Mouse (Mus musculus): ENCODE results near the gene Dync2li1.

Dync2li1 gene

DNA sequence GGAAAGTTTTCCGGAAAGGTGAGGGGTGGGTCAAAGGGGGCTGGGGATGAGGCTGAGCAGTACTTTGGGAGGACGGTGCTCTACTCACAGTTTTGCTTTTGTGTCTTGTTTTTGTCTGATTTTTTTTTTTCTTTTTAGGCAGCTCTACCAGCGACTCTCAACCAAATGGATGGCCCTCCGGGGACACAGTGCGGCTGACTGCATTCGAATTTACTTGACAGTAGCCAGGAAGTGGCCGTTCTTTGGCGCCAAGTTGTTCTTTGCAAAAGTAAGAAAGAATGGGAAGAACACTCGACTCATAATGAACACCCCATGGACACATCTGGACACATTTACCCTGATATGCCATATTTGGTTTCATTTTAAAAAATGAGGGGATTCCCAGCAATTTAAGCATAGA, 14.8 kb upstream of the Dync2li1 start:
- DNase-seq (ENCODE audit: low spot score) = no peak

DNA sequence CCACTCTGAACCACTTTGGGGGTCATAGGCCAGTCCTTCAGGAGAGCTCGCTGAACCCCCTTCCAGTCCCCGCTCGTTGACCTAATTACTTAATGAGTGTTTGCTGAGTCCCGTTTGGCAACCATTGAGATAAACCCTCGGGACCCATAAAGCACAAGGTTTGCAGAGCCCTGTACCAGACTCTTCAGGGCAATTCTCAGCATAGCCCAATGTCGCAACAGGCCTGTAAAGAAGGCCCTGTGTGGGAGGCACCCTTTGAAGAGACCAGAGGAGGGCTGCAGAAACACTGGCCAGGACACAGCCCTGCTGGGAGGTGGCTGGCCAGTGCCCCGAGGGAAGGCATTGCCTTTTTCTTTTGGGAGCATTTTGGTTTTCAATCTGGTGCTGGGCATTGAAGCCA, 14.3 kb upstream of the Dync2li1 start:
- DNase-seq (ENCODE audit: low spot score) = no peak

DNA sequence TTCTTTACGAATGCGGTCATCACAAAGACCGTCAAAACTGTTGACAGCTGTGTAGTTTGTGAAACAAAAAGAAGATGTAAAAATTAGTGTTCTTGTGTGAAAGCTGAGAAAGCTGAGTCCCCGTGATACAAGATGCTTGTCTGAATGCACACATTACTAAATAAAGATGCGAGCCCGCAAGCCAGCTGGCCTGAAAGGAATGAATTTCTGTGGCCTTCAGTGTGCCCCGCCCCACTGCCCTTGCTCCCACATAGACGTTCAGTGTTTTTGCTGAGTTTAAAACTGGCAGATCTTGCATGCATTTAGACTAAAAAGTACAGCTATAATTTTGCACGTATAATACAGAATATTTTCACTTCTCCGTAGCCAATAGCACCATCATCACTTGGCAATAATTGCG, 10.5 kb upstream of the Dync2li1 start:
- no peak for DNase-seq (ENCODE audit: low spot score)

DNA sequence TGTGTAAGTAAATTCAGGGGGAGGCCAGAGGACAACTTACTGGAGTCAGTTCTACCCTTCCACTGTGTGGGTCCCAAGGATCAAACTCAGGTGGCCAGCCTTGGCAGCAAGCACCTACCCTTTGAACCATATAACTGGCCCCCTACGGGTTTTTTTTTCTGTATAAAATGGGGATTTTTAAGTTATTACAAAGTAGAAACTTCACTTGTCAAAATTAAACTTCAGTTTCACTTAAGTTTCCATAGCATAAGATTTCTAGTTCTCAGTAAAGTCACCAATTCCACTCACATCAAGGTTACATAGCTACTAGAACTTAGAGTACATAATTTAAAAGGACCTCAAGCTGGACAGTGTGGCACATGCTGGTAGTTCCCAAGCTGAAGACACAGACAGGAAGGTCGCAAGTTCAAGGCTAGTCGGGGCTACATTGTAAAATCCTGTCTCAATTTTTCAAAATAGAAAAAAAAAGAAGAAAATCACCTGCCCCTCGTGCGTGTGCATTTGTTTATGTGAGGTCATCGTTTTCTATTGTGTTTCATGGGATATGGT, 9.7 kb upstream of the Dync2li1 start:
- no peak for DNase-seq (ENCODE audit: low spot score)

DNA sequence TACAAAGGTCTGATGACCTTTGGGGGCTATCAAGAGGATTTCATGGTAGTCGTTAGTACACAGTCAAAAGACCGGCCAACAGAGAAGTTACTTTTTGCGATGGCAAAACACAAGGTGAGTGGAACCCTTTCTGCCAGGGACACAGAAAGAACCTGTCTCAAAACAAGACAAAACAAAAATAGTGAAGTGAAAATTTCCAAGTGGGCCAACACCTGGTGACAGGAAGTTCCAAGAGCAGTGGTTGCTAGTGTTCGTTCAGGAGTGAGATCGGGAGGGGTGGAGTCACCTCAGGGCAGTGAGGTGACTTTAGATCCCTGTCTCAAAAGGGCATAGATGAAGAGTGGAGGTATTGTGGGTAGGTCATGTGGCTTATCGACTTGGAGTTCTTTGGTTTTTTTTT, 8.3 kb upstream of the Dync2li1 start:
- DNase-seq (ENCODE audit: low spot score) = no peak

DNA sequence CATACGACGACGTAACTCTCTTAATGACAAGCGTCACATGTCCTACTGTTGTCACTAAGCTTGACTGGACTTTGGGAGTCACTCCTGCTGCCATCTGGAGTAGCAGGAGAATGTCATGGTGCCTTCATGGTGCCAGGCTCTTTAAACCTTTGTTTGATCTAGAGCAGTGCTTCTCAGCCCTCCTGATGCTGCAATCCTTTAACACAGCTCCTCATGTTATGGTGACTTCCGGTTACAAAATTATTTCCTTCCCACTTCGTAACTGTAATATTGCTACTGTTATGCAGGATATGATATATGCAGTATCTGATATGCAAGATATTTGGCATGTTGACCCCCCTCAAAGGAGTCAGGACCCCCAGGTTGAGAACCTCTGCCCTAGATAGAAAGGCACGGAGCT, 7.2 kb upstream of the Dync2li1 start:
- DNase-seq (ENCODE audit: low spot score) = no peak

DNA sequence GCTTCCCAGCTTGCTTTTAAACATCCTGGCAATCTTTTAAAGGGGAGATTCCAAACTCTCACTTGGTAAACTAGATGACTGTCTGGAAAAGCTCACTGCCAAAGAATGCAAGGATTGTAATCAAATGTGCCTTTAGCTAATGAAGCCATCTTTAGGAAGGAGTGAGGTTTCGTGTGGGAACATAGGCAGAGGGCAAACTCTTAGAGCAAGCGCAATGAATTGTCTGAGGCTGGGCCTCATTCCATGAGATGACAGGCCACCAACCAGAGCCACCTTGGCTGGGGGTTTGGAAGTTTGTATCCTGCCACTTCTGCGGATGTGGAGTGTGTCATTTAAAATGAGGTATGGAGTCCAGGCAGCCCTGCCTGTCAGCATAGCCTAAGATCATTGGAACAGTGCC, 6.2 kb upstream of the Dync2li1 start:
- no peak for DNase-seq (ENCODE audit: low spot score)

DNA sequence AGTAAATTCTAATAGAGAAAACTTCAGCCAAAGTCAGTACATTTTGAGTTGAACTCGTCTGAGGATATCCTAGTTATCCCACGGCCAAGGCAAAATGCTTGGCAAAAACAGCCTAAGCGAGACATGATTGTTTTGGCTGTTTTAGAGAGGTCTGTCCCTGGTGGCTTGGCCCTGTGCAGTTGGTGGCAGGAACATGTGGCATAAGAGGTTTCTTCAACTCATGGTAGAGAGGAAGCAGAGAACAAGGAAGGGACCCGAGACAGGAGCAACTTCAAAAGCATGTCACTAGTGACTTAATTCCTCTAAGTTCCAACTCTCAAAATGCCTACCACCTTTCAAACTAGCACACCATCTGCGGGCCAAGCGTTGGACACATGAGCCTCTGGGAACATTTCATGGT, 5.7 kb upstream of the Dync2li1 start:
- DNase-seq (ENCODE audit: low spot score) = no peak

DNA sequence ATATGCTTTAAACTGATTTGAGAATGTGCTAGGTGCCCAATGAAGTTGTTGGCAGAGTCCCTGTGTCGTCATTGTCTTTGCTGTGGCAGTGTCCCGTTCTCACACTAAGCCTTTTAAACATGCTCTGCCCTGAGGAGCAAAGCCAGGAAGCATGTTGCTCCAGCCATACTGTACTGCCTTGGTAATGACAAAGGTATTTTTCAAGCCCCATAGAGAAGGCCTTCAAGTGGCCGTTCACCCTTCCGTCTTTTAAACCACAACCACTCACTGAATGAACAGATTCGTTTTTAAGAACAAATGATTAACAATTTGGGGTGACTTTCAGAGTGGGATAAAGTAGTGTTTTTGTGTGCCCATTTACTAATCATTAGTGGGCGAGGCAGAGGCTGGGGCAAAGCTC, 5.1 kb upstream of the Dync2li1 start:
- DNase-seq (ENCODE audit: low spot score) = no peak

DNA sequence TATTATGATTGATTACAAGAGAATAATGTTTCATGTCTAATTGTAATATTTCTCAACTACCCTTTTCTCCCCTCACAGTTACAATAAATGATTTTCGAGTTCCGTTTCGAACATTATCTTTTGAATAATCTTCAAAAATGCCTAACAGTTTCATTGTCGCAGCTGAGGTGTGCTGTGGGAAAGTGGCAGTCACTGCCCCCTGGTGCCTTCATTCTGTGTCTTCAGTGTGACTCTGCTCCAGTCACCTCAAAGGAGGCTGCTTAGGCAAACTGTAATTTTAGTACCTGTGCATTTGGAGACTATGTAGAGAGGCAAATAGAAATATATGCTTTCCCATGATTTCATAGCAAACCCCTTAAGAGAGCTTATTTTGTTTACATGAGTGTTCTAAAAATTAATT, 4.3 kb upstream of the Dync2li1 start:
- DNase-seq (ENCODE audit: low spot score) = no peak

DNA sequence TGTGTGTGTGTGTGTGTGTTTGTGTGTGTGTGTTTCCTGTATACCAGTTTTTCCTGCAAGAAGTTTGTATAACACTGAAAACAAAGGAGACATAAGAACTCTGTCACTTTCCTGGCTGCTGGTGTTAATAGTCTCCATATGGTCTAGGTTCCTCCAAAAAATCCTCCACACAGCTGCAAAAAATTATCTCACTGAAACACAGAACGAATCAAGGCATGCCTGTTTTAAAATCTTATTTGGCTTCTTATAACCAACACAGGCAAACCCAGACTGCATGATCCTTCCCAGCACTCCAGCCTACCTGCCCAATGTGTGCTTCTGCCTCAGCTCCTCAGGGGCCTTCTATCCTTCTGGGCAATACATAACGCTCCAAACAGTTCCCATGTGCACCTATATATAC, 3.4 kb upstream of the Dync2li1 start:
- no peak for DNase-seq (ENCODE audit: low spot score)

DNA sequence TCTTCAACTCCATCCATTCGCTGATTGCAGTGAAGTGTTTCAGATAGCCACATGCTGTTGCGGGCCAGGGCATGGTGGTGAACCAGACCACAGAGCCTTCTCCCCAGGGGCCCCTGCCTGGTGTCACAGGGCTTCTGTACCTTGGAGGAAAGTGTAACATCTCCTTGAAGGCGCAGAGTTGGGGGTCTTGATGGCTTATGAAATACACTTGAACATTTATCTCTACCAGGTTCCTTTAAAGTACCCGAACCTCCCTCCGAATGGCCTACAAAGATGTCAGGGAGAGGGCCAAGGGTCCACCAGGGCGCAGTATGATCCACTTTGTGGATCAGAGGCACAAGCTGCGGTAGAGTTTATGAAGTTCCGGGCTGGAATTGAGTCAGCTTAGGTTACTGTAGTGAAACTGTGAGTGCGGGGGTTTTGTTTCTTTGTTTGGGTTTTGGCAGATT, 585 bp downstream of the Dync2li1 start:
- no peak for DNase-seq (ENCODE audit: low spot score)

DNA sequence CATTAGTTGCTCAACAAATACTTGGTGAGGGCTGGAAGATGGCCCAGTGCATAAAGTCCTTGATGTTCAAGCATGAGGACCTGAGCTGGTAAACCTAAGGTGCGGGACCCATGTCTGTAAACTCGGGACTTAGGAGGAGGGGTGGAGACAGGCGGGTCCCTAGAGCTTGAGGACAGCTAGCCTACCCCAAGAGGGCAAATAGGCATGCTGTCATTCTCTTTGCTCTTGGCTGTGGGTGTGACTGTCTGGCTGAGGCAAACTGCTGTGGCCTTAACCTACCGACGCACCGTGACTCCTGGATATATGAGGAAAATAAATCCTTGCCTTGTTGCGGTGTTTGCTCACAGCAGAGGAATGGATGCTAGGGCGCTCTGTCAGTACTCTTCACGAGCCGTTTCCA, 1.4 kb downstream of the Dync2li1 start:
- no peak for DNase-seq (ENCODE audit: low spot score)

DNA sequence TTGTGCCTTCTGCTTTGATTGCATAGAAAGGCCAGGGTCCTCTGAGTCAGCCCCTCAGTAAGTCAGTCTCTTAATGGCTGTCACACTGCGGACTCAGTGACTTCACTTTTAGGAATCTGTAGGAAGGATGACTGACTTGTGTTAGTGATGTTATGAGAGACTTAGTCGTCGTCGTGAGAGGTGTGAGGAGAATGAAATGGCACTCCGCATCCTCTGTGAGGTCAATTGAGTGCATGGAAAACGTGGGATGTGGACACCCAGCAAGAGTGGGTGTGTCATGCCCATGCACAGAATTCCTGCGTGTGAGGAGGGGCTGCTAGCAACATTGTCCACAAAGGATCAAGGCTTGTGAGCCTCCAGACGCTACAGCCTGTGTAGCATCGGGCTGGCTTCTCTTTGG, 2.3 kb downstream of the Dync2li1 start:
- DNase-seq (ENCODE audit: low spot score) = no peak

DNA sequence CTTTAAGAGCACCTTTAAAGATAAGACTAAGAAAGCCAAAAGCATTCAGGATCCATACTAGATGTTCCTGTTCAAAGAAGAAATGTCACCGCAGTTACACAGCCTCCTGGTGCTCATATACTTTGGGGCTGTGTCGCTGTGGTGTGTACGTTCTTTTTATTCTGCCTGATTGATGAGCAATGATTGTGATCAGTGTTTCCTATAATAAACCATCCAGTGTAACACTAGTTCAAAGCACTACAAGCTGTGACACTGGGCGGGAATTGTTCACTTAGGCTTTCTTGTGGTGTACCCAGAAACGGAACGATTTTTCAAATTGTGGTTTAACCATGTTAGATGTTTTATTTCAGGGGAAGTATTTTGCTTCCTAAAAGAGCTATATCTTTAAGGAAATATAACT, 5.5 kb downstream of the Dync2li1 start:
- DNase-seq (ENCODE audit: low spot score) = no peak

DNA sequence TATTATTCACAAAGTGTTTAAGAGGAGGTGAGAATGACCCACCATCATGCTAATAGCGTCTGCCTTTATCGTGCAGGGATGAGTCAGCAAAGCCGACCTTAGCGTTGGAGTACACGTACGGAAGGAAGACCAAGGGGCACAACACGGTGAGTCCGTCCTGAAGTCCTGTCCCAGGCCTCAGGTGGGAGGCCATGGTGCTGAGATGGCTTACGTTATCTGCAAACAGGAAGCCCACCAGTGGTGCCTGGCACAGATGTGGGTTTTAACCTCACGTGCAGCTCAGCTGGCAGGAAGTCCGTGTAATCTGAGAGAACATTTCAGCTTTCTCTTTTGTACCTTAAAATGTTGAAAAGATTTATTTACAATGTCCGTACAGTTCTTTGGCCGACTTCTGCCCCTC, 7.1 kb downstream of the Dync2li1 start:
- DNase-seq (ENCODE audit: low spot score) = no peak

DNA sequence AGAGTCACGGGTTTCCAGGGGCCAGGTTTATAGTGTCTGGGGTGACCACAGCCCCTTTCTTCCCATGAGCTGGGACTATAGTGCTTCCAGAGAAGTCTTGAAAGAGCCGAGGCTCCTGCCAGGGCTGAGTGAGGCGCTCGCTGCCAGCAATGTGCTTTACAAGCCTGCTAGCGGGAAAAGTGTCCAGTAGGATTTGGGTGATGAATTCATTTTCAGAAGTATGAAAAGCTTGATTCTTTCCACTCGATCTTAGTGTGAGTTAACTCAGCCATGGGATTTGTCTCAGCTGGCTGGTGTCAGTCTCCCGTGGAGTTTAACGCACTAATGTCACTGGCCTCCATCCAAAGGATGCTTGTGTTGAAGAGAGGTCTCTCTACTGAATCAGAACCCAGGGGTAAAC, 10.0 kb downstream of the Dync2li1 start:
- no peak for DNase-seq (ENCODE audit: low spot score)

DNA sequence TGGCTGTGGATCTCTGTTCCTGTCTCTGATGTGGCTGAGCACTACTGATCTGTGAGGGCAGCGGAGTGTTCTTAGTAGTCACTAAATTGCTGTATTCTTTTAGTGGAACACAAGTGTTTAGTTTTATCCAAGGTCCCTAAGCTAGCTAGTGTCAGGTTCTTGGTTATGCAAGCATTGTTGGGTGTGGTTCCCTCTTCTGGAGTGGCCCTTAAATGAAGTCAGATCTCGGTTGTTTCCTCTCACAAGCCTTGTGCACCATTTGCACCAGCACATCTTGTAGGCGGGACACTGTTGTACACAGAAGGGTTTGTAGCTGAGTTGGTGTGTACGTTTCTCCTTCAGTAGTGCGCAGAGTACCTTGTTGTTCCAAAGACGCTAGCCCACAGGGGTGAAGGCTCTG, 11.7 kb downstream of the Dync2li1 start:
- DNase-seq (ENCODE audit: low spot score) = no peak

DNA sequence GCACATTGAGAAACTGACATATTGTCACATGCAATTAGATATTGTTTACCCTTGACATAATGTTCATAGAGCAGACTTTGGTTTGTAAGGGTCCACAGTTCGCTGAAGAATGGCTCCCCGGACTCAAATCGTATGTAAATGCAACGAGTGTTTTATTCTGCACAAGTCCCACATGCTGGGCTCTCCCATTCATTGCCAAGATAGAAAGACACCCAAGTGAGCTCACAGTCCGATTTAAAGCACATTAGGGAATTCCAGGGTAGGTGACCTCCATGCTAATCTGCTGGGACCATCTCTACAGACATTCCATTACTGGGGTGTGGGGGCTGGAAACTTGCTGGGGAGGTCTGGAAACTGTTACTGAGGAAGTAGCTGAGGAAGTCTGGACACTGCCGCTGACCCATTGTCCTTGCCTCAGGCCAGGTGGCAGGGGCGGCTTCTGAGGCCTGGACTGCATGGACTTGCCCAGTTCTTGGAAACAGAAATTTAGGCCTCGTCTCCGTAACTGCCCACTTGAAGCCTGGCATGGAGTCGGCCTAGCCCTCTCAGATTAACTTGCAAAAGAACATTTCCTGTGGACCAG, 13.6 kb downstream of the Dync2li1 start:
- no peak for DNase-seq (ENCODE audit: low spot score)

DNA sequence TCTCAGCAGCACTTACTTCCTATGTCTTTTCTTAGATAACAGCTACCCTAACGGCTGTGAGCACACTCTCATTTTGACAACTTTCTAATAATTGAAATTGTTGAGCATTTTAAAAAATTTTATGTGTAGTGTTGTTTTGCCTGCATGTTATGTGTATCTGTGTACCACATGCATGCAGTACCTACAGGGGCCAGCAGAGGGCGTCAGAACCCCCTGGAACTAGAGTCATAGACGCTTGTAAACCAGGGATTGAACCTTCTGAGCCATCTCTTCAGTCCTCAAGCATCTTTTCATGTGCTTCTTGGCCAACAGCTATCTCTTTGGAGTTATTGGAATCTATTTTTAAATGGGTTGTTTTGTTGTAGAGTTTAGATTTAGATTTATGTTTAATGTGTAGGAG, 15.6 kb downstream of the Dync2li1 start:
- DNase-seq (ENCODE audit: low spot score) = no peak

DNA sequence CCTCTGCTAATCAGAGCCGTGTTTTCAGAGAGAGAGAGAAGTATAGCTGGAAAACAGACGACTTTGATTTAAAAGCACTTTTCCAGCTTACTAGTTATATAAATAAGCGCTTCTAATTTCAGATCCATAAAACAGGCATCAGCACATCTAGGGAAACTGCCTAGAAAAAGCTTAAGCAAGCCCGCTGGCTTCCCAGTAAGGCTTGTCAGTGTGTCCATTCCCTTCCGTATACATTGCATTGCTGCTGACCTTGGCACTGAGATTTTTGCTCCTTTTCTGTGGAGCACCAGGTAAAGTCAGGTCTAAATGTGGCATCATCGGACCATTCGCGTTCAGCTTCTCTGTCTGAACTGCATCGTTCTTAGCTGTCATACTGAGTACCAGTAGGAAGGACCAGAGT, 16.0 kb downstream of the Dync2li1 start:
- DNase-seq (ENCODE audit: low spot score) = no peak

DNA sequence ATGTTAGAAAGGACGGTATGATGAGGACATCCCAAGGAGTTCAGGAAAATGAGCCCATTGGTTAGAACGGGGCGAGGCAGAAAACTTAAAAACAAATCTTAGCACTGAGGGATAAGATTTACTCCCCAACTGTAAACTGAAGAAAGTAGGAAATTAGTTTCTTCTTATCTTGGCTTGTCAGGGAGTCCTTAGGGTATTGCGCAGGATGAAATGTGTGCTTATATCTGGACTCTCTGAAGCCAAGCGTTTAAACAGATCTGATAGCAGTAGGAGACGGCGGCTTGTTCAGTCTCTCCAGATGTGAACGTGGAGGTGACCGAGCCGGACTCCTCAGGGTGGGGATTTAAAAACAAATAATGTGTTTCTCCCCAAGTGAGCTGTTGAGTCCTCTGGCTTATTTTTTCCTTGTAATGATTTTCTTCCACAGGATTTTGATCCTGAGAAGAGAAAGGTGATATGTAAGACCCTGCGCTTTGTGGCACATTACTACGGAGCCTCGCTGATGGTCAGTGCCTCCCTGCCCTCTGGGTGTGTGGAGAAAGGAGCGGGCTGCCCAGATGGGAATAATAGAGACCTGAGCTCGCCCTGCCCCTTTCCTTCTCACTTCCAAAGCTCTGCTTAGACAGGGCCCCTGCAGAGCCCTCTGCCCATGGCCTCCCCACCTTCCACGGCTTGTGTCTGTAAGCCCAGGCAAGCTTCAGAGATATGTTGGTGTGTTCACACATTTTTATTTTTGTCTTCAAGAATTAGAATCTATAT, 18.2 kb downstream of the Dync2li1 start:
- no peak for DNase-seq (ENCODE audit: low spot score)

DNA sequence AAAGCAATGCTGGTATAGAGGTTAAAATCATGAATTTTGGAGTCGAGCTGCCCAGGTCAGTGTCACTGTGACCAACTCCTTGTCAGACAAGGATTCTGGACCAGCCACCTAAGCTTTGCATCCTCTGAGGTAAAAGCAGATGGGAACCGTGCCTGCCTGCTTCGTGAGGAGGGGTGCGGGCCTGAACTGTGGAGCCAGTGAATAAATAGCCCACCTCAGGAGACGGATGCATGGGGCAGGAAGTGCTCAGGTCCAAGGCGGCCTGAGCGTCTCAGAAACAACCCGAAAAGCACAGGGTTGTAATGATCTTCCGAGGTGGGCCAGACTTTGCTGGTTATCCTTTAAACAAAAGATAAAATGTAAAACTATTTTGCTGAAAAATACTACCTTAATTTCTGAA, 18.8 kb downstream of the Dync2li1 start:
- DNase-seq (ENCODE audit: low spot score) = no peak

DNA sequence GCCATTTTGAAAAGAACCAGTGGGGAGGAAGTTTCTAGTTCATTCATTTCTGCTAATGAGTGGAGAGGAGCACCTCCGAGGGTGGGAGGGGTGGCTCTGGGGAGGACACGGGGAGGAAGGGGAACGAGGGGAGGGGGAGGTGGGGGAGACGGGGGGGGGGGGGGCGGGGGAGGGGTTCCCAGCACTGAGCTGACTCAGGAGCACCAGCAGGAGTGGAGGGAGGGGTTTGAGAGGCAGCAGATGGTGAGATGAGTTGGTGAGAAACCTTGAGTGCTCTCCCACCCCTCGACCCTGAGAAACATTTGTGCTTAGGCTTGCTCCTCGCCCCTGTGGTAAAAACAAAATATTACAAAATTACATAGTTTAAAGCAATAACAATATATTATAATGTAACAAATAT, 19.6 kb downstream of the Dync2li1 start:
- DNase-seq (ENCODE audit: low spot score) = no peak

All from left cerebral cortex, adult 11 months (tissue).